Mouse (Mus musculus) stomach, postnatal 0 days (tissue): ENCODE results near the gene Col19a1. TPM values are rescaled to one million over a fixed set of nuclear protein-coding genes. Genes with fewer than 3 reads are reported as not detected.

Source experiments
- ATAC-seq: fragments of 200-750 bp; cut with Nextera tagmentation; 2 replicates; pipeline ENCODE4 v1.8.0; 2017; ENCODE audit not compliant: low FRiP score, low TSS enrichment
- DNase-seq: peaks from one replicate; pipeline ENCODE4 v3.0.0-alpha.2; 2016; ENCODE audit warnings: low spot score
- H3K27ac ChIP-seq: fragments of 300-500 bp; sonication (generic); replicated peaks from 2 replicates; pipeline ENCODE4 v1.5.1; 2014; ENCODE audit warnings: mild to moderate bottlenecking, control low read depth
- H3K27me3 ChIP-seq: fragments of 300-500 bp; sonication (generic); 2 replicates; pipeline ENCODE4 v1.6.1; 2014; ENCODE audit warnings: low read length; ENCODE audit not compliant: control insufficient read depth, insufficient read depth
- H3K36me3 ChIP-seq: fragments of 300-500 bp; sonication (generic); 2 replicates; pipeline ENCODE4 v1.6.1; 2014; ENCODE audit warnings: low read length, mixed read lengths; ENCODE audit not compliant: control insufficient read depth, insufficient read depth
- H3K4me1 ChIP-seq: fragments of 300-500 bp; sonication (generic); replicated peaks from 2 replicates; pipeline ENCODE4 v1.6.1; 2014; ENCODE audit warnings: antibody characterized with exemption; ENCODE audit not compliant: control insufficient read depth, insufficient read depth
- H3K4me2 ChIP-seq: fragments of 300-500 bp; sonication (generic); replicated peaks from 2 replicates; pipeline ENCODE4 v1.6.1; 2014; ENCODE audit warnings: low read depth, mild to moderate bottlenecking, control low read depth, moderate library complexity
- H3K4me3 ChIP-seq: fragments of 300-500 bp; sonication (generic); 2 replicates; pipeline ENCODE4 v1.5.1; 2014; ENCODE audit warnings: low read depth, low read length, control low read depth
- H3K9ac ChIP-seq: fragments of 300-500 bp; sonication (generic); 2 replicates; pipeline ENCODE4 v1.6.1; 2014; ENCODE audit warnings: mild to moderate bottlenecking, low read length, control low read depth, mixed read lengths
- H3K9me3 ChIP-seq: fragments of 300-500 bp; sonication (generic); 2 replicates; pipeline ENCODE4 v1.6.1; 2016; ENCODE audit warnings: low read length; ENCODE audit not compliant: control insufficient read depth
- CTCF ChIP-seq: IDR thresholded peaks from 2 replicates; pipeline ENCODE4 v1.5.1; 2016; ENCODE audit warnings: antibody characterized with exemption, low read depth, mild to moderate bottlenecking, moderate library complexity
- EP300 ChIP-seq: optimal IDR thresholded peaks from 2 replicates; pipeline ENCODE3; 2016; ENCODE audit warnings: antibody characterized with exemption
- WGBS: fragments of 180-500 bp; shearing (Covaris S2); extraction: QIAGEN DNeasy Blood & Tissue Kit; methylation state at CpG from one replicate; pipeline ENCODE4 v1.1.7; 2014; 5-methylcytosine and 5-hydroxymethylcytosine counted together
- polyA plus RNA-seq: library from polyadenylated mRNA; unstranded; fragments of >200 nt; fragmentation: Nextera tagmentation; extraction: Ambion mirVana; gene quantifications from 2 replicates; pipeline ENCODE4 v1.2.1, GENCODE M21; 2015

The Col19a1 gene
- polyA plus RNA-seq, 1 experiment from 2014 or later = 3.6 TPM

DNA sequence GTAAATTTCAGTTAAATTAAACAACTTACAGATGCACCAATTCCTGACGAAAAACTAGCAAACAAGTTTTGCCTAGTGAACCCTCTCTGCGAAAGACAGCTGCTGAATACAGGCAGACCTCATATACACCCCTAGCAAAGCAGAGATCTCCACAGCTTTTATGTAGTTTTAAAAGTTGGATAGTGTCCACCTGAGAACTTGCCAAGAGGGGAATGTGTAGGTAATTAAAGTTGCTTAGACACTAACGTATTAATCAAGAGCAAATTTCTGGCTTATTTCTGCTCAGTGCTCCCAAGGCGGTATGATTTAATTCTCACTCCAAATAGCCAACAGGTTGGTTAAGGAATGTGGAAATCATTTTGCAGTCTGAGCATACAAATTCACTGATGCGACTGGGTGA, 329.3 kb downstream of the Col19a1 start:
- Histone ChIP-seq H3K27me3 (no peaks in the 10 kb centered on the region), H3K27ac (no peak overlapping the region), H3K4me2 (no peak overlapping the region), H3K4me3 (no peak overlapping the region), H3K36me3 (no peaks in the 10 kb centered on the region), H3K9me3 (no peaks in the 10 kb centered on the region), H3K9ac (no peak overlapping the region), H3K4me1 (no peaks in the 10 kb centered on the region)
- 55% methylated on average over 5 of the region's 5 CpGs for WGBS
- TF ChIP-seq EP300 (no peak), CTCF (no peak)
- ATAC-seq (no peak), DNase-seq (no peak)

DNA sequence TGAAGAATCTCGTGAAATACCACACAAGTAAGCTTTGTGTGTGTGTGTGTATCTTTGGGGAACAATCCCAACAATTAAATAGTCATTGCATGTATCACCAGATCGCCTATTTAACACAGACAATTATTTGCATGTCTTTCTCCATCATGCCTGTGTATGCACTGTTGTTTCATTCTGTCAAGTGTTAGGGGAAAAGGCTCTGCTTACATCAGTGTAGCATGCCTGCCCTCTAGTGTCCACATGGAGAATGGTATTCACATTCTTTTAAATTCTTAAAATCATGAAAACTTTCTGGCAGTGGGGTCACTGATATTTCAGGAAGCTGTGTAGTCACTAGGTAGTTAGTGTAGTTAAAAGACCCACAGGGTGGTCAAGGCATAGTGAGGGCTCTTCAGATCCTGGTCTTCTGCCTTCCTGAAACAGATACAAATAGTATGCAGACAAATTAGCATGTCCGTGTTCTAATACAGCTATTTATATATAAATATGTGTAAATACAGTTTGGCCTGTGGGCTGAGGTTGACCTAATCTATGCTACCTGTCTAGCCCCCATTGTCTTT, 338.1 kb downstream of the Col19a1 start:
- Histone ChIP-seq H3K4me1 (no peaks in the 10 kb centered on the region), H3K27me3 (no peaks in the 10 kb centered on the region), H3K36me3 (no peaks in the 10 kb centered on the region), H3K27ac (no peak overlapping the region), H3K4me2 (no peak overlapping the region), H3K9ac (no peak overlapping the region), H3K4me3 (no peak overlapping the region), H3K9me3 (no peaks in the 10 kb centered on the region)
- DNase-seq (no peak), ATAC-seq (no peak)
- TF ChIP-seq CTCF (peak; percentile 96), EP300 (no peak)
- 41% methylated on average over 3 of the region's 3 CpGs for whole genome bisulfite sequencing

DNA sequence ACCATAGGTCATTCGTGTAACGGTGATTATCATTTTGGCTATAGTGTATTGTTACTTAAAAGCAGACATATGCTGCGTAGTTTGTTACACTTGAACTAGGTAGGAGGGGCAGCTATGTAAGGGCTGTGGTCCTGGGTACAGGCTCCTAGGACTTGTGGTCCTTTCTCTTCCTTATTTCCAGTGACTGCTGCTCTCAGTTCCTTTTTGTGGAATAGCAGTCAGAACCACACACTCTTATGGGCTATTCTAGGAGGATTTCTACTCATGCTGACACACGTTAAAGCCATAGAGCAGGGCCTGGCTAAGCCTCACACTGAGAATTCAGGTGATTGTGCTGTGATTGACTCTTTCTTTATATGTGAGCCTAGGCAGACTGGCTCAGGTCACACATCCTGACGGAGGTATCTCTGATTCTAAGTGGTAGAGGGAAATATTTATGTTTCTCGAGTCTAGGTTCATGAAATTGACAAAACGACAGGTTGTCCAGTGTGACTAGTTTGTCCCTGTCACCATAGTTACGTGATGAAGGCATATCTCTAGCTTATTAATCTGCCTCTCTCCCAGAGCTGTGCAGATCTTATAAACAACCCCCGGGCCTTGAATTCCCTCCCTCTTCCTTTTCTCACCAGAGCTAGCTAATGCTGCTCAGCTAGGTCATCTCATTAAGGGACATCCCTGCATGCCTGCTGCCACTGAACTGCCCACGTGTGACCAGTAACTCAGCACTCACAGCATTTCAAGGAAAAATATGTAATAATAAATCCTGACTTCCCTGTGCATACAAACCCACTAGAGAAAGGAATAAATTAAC, 338.8 kb downstream of the Col19a1 start:
- ATAC-seq = no peak
- Histone ChIP-seq H3K36me3 (no peaks in the 10 kb centered on the region), H3K27me3 (no peaks in the 10 kb centered on the region), H3K4me2 (no peak overlapping the region), H3K9ac (no peak overlapping the region), H3K4me3 (no peak overlapping the region), H3K27ac (no peak overlapping the region), H3K4me1 (no peaks in the 10 kb centered on the region), H3K9me3 (no peaks in the 10 kb centered on the region)
- TF ChIP-seq CTCF (no peak), EP300 (no peak)
- DNase-seq = no peak
- WGBS = 66% methylated on average over 10 of the region's 10 CpGs

DNA sequence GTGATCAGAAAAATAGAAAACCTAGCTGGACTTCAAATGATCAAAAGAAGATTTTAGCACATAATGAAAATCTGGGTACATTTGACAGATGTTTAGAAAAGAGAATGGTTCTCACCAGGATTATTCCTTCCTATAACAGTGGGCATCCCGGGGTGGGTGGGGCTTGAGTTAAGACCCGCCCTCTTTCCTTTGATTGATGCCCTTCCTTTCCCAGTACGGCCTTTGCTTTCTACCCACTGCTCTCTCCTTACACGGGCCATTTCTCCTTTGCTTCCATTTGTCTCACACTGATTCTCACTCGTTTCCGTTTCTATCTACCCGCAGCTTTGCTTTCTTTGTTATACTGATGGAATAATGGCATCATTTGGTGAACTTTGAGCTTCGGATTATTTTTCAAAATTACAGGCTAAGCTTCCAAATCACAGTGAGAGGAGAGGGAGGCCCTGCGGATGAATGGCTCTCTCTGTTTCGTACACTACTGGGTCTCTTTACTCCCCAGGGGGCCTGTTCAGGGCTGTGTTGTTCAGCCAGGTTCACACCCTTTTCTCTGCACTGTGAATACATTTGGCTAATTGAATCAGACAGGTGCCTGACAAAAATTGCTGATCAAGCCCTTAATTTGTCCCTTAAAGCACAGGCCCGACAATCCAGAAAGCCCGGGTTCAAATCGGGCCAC, 341.4 kb downstream of the Col19a1 start:
- Histone ChIP-seq H3K4me3 (no peak overlapping the region), H3K9ac (no peak overlapping the region), H3K27me3 (no peaks in the 10 kb centered on the region), H3K4me2 (no peak overlapping the region), H3K36me3 (no peaks in the 10 kb centered on the region), H3K9me3 (no peaks in the 10 kb centered on the region), H3K4me1 (no peaks in the 10 kb centered on the region), H3K27ac (no peak overlapping the region)
- DNase-seq (no peak), ATAC-seq (no peak)
- 73% methylated on average over 13 of the region's 13 CpGs for WGBS
- TF ChIP-seq CTCF = no peak
- no peak for TF ChIP-seq EP300

DNA sequence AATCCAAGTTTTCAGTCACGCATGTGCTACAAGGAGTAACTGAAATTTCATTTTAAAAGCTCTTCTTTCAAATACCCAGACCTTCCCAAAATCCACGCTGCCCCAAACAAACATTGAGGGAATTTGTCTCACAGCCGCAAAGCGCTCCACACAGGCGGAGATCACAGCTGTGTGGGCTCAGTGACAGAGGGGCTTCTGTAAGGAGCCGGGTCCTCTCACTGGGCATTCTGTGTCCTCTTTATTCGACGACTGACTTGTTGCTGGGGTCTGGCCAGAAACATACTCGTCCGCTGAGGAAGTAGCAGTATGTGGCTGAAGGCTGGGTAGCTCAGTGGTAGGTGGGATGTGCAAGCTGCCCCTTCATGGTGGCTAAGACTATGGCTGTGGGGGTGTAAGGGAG, 342.3 kb downstream of the Col19a1 start:
- Histone ChIP-seq H3K27me3 (no peaks in the 10 kb centered on the region), H3K9me3 (no peaks in the 10 kb centered on the region), H3K4me1 (no peaks in the 10 kb centered on the region), H3K9ac (no peak overlapping the region), H3K4me2 (no peak overlapping the region), H3K36me3 (no peaks in the 10 kb centered on the region), H3K4me3 (no peak overlapping the region), H3K27ac (no peak overlapping the region)
- 63% methylated on average over 10 of the region's 10 CpGs for whole genome bisulfite sequencing
- TF ChIP-seq CTCF (no peak), EP300 (no peak)
- DNase-seq (no peak), ATAC-seq (no peak)
